Comparison of ENCODE assay signal across 7 mouse cellular contexts in the genomic region with DNA sequence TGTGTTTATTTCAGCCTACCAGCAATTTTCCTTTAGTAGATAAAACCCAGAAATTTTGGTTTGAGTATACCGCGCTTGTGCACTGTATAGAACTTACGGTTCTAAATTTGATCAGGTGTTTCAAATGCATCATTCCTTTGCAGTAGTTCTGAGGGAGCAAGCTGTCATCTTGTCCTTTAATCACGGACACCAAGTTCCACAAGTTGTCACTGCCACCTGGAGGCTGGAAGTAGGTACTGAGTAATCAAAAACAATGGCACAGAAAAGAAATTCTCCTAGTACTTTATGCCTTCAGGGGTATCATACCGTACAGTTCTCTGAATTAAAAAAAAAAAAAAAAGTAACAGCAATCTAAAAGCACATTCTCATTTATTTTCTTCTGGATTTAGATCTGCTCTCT.
DNase-seq lines count a peak whose midpoint lies in the region; ATAC-seq and TF ChIP-seq lines count a peak whose summit lies in the region.

No protein-coding gene starts in this region.

- 34% methylated on average over 5 of the region's 5 CpGs for WGBS in cerebellum, adult 2 months
- 41% methylated on average over 5 of the region's 5 CpGs for WGBS in limb, embryonic 11.5 days

- no peaks in the 10 kb centered on the region for H3K36me3 ChIP-seq in C2C12 (ENCODE audit: control insufficient read depth, insufficient read depth)
- H3K36me3 ChIP-seq in G1E (replicated peaks): no peaks in the 10 kb centered on the region
- H3K36me3 ChIP-seq in limb, embryonic 11.5 days (ENCODE audit: control insufficient read depth, insufficient read depth, low read length): no peaks in the 10 kb centered on the region

- no peak overlapping the region for H3ac ChIP-seq in C2C12 (ENCODE audit: control insufficient read depth, insufficient read length, low read depth)

- TF ChIP-seq CTCF in C2C12 (IDR thresholded peaks at IDR 0.05; ENCODE audit: control insufficient read depth, insufficient read depth, insufficient read length): peak; percentile 21
- TF ChIP-seq CTCF in G1E (IDR thresholded peaks at IDR 0.05; ENCODE audit: low read depth, low read length): no peak
- peak; percentile 65 for TF ChIP-seq CTCF in cerebellum, adult 2 months (IDR thresholded peaks at IDR 0.05; ENCODE audit: borderline replicate concordance, insufficient read depth, low read depth, low read length)

- no peak for DNase-seq in G1E (ENCODE audit: low spot score)
- peak; percentile 35 to 48 for DNase-seq in cerebellum, adult 2 months
- peak; percentile 45 to 80 for DNase-seq in frontal cortex, adult 2 months (ENCODE audit: extremely low spot score in 1 of 2, low spot score in 1 of 2)
- DNase-seq in kidney, adult 8-10 months: peak; percentile 36 to 61
- peak; percentile 30 for DNase-seq in limb, embryonic 11.5 days (ENCODE audit: low spot score)
- peak; percentile 42 for DNase-seq in naive thymus-derived CD4-positive, alpha-beta T cell, adult 2 months (ENCODE audit: low read depth)

- H3K27me3 ChIP-seq in C2C12 (ENCODE audit: control insufficient read depth, insufficient read depth, insufficient read length): no peaks in the 10 kb centered on the region
- H3K27me3 ChIP-seq in G1E (ENCODE audit: insufficient read depth, low read length): no peaks in the 10 kb centered on the region
- no peaks in the 10 kb centered on the region for H3K27me3 ChIP-seq in cerebellum, adult 2 months (ENCODE audit: control insufficient read depth, insufficient read depth, low read length)
- no peaks in the 10 kb centered on the region for H3K27me3 ChIP-seq in limb, embryonic 11.5 days (ENCODE audit: control insufficient read depth, insufficient read depth, low read length)

- no peaks in the 10 kb centered on the region for H3K79me2 ChIP-seq in C2C12 (ENCODE audit: control insufficient read depth, insufficient read depth)

- ATAC-seq in G1E (ENCODE audit: extremely low read depth, insufficient number of reproducible peaks, low FRiP score, poor library complexity, severe bottlenecking): 0 out of 2 replicates have a peak, but pooled peaks have one; percentile 15
- ATAC-seq in limb, embryonic 11.5 days (ENCODE audit: insufficient number of reproducible peaks, low FRiP score, low TSS enrichment, low read depth): no peak

- no peak overlapping the region for H3K4me3 ChIP-seq in C2C12 (ENCODE audit: insufficient read depth, poor library complexity, severe bottlenecking)
- no peak overlapping the region for H3K4me3 ChIP-seq in G1E (ENCODE audit: low read depth, low read length)
- no peak overlapping the region for H3K4me3 ChIP-seq in cerebellum, adult 2 months (replicated peaks; ENCODE audit: insufficient read depth, low read depth, low read length)
- no peak overlapping the region for H3K4me3 ChIP-seq in limb, embryonic 11.5 days (ENCODE audit: low read depth, low read length)

- H3K79me3 ChIP-seq in C2C12 (ENCODE audit: low read depth): no peaks in the 10 kb centered on the region

- no peak overlapping the region for H3K27ac ChIP-seq in cerebellum, adult 2 months (ENCODE audit: insufficient read depth, low read length)
- no peak overlapping the region for H3K27ac ChIP-seq in limb, embryonic 11.5 days (replicated peaks; ENCODE audit: low read depth, low read length)

- H3K9ac ChIP-seq in limb, embryonic 11.5 days (ENCODE audit: low read length): no peak overlapping the region

- TF ChIP-seq POLR2A in cerebellum, adult 2 months (IDR thresholded peaks at IDR 0.05; ENCODE audit: borderline replicate concordance, insufficient read depth, low read length): no peak

- H3K4me1 ChIP-seq in G1E (ENCODE audit: insufficient read depth, low read depth, low read length): no peaks in the 10 kb centered on the region
- no peaks in the 10 kb centered on the region for H3K4me1 ChIP-seq in cerebellum, adult 2 months (ENCODE audit: control insufficient read depth, insufficient read depth, low read length)
- H3K4me1 ChIP-seq in limb, embryonic 11.5 days (ENCODE audit: control insufficient read depth, insufficient read depth, low read length): no peaks in the 10 kb centered on the region

- H3K4me2 ChIP-seq in limb, embryonic 11.5 days (ENCODE audit: low read depth, severe bottlenecking): no peak overlapping the region

- H3K9me3 ChIP-seq in G1E (replicated peaks): no peaks in the 10 kb centered on the region
- H3K9me3 ChIP-seq in limb, embryonic 11.5 days (ENCODE audit: control insufficient read depth, low read length): no peaks in the 10 kb centered on the region

TF ChIP-seq in C2C12, 6 proteins besides CTCF, POLR2A, EP300 and RAD21:
- TF ChIP-seq CEBPB (IDR thresholded peaks at IDR 0.05; ENCODE audit: low read depth) (no peak), USF1 (IDR thresholded peaks at IDR 0.05; ENCODE audit: low read depth) (no peak), MAX (IDR thresholded peaks at IDR 0.05) (no peak), MYOD1 (IDR thresholded peaks at IDR 0.05; ENCODE audit: control insufficient read depth, insufficient read length, low read depth) (no peak), FOSL1 (IDR thresholded peaks at IDR 0.05; ENCODE audit: insufficient read depth, low read length, poor library complexity, severe bottlenecking) (no peak), MYOG (IDR thresholded peaks at IDR 0.05; ENCODE audit: control insufficient read depth, extremely low read depth, insufficient read length) (no peak)
TF ChIP-seq in C2C12: peak in this region for 0.
